Comparison of ENCODE assay signal across 9 mouse cellular contexts in the genomic region with DNA sequence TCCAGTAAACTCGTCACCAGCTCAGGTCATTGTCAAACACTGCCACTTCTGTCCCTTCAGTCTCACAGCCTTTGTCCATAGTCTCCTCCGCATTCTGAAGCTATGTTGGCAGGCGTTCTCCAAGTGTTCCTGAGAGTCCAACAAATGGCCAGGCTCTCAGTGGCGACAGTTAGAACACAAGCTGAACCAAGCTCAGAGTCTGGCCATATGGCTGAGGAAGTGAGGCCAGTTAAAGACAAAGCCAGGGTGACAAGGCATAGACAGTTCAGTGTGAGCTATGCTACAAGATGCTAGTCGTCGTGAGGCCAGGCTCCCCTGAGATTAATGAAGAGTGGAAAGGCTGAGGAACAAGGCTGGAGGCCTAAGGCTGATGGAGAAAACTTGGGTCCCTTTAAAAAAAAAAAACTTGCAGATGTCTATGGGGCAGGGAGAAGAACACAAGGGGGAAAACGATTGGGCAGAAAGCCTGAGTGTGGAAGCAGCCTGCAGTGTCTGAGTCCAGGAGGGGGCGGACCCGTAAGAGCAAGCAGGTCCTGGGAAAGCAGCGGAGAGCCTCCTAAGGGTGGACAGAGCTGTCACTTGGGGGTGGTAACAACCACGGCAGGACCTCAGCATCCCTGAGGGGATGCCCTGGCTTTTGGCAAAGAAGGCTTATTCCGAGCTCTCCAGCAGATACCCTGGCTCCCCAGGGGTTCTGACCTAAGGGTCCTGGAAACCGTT. TPM values are rescaled to one million over a fixed set of nuclear protein-coding genes. Genes with fewer than 3 reads are reported as not detected.
DNase-seq lines count a peak whose midpoint lies in the region; TF ChIP-seq lines count a peak whose summit lies in the region.
"Had no signal": no experiment of that assay in that cellular context is flagged by ENCODE, and none has a peak within 500 bp of the region (broad histone marks: within the 10 kb centered on the region; RNA-seq: fewer than 3 reads in every experiment).

No protein-coding gene starts in this region.

- H3K79me2 ChIP-seq in heart, adult 2 months (replicated peaks; ENCODE audit: control insufficient read depth, insufficient read depth, low read length) = no peaks in the 10 kb centered on the region

- TF ChIP-seq EP300 in heart, adult 2 months (IDR thresholded peaks at IDR 0.05; ENCODE audit: insufficient read depth, low read depth, low read length) = no peak

- no peak for TF ChIP-seq POLR2A in heart, adult 2 months (IDR thresholded peaks at IDR 0.05; ENCODE audit: insufficient read depth, low read depth, low read length)

- peaks cover 40% of the 10 kb centered on the region for H3K4me1 ChIP-seq in E14TG2a.4 (replicated peaks; ENCODE audit: low read depth, low read length)
- H3K4me1 ChIP-seq in heart, adult 2 months (ENCODE audit: control insufficient read depth, insufficient read depth, low read length) = peaks cover 5% of the 10 kb centered on the region
- H3K4me1 ChIP-seq: liver, embryonic 15.5 days had no signal

- H3K27ac ChIP-seq in heart, adult 2 months = peak overlapping the region; percentile 59
- H3K27ac ChIP-seq: liver, embryonic 15.5 days had no signal

- H3K9ac ChIP-seq in heart, adult 2 months (ENCODE audit: low read depth, low read length) = no peak overlapping the region
- H3K9ac ChIP-seq: liver, embryonic 15.5 days had no signal

- H3K36me3 ChIP-seq in E14TG2a.4 (ENCODE audit: insufficient read depth, low read length) = no peaks in the 10 kb centered on the region
- H3K36me3 ChIP-seq in heart, adult 2 months (ENCODE audit: control insufficient read depth, insufficient read depth, low read length) = no peaks in the 10 kb centered on the region
- H3K36me3 ChIP-seq: liver, embryonic 15.5 days had no signal

- H3K27me3 ChIP-seq in E14TG2a.4 (ENCODE audit: insufficient read depth, low read length) = peaks cover 21% of the 10 kb centered on the region
- H3K27me3 ChIP-seq in heart, adult 2 months (ENCODE audit: control insufficient read depth, insufficient read depth, low read length) = no peaks in the 10 kb centered on the region
- H3K27me3 ChIP-seq: liver, embryonic 15.5 days had no signal

- H3K4me3 ChIP-seq in E14TG2a.4 (replicated peaks; ENCODE audit: low read length) = peak overlapping the region; percentile 29; the same call in 1 of the 2 replicates
- H3K4me3 ChIP-seq in heart, adult 2 months = no peak overlapping the region
- H3K4me3 ChIP-seq: liver, embryonic 15.5 days had no signal

- H3K9me3 ChIP-seq in E14TG2a.4 (ENCODE audit: low read length) = no peaks in the 10 kb centered on the region
- H3K9me3 ChIP-seq: liver, embryonic 15.5 days had no signal

- DNase-seq in adipocyte (ENCODE audit: low spot score) = peak; percentile 36
- DNase-seq in heart, adult 2 months = peak; percentile 49 to 57
- peak; percentile 55 to 66 for DNase-seq in kidney, postnatal 4 days
- no peak for DNase-seq in layer of hippocampus, postnatal 14 days (ENCODE audit: low spot score in 2 of 2)
- no peak for DNase-seq in layer of hippocampus, postnatal 10 days (ENCODE audit: low spot score in 2 of 2)
- no peak for DNase-seq in adrenal gland, postnatal 25 days
- DNase-seq in frontal cortex, postnatal 36 days (ENCODE audit: low spot score in 2 of 2) = no peak

- WGBS in heart, adult 2 months = 40% methylated on average over 13 of the region's 13 CpGs

- intact Hi-C loops in heart, adult 2 months (cut with DNase I) = loop anchor here (5.0 to 10.0 kb wide), 3 partner anchors 53 to 250 kb away; no protein-coding TSS in a partner anchor

- no peak for TF ChIP-seq CTCF in E14TG2a.4 (conservative IDR thresholded peaks at IDR 0.05; ENCODE audit: low read length)
- peak; percentile 15; the same call in 1 of the 2 replicates for TF ChIP-seq CTCF in heart, adult 2 months (IDR thresholded peaks at IDR 0.05)

RNA-seq across cellular contexts. Expression of a gene that starts 36.9 kb away (rescaled TPM):
- total RNA-seq in heart, adult 2 months (2021) = 100 to 1,000 TPM; 366 to 372 TPM
- 314 and 519 TPM in 2 replicates for polyA plus RNA-seq in heart, adult 2 months (2012; rRNA removed)
- 100 to 1,000 TPM; 227 to 239 TPM for total RNA-seq in layer of hippocampus, postnatal 14 days (2021)
- total RNA-seq in layer of hippocampus, postnatal 10 days (2021) = 100 to 1,000 TPM; 205 to 226 TPM
- 421 and 503 TPM in 2 replicates for total RNA-seq in adrenal gland, postnatal 25 days (2021)

Comparison
In these comparisons a context has a peak if more than half of its experiments do, and no peak if none do; other contexts are left out.
1. DNase-seq: peak in adipocyte (single experiment), heart, adult 2 months (2 of 2) and kidney, postnatal 4 days (2 of 2); none in layer of hippocampus, postnatal 14 days (0 of 2), layer of hippocampus, postnatal 10 days (0 of 2), adrenal gland, postnatal 25 days (single experiment) and frontal cortex, postnatal 36 days (0 of 2).